ENCODE assay signal across 8 mouse cellular contexts in the genomic region with DNA sequence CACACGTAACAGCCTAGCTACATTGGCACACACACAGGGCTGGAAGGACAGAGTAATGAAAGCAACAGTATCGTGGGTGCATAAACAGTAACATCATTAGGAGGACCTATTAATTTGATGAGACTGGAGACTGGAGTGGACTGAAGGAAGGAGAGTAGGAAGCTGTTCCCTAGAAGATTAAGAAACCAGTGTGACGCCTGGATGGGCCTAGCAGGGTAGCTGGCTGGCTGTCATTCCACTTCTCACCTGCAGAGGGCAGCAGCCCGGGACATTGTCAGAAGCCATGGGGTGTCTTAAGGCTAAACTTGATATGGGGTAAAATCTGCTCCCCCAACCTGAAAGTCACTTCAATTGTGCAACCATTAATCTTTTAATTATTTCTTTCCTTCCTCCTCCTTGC.
A peak's percentile ranks its signal among the peaks of the same experiment; 100 is the strongest.
DNase-seq lines count a peak whose midpoint lies in the region; ATAC-seq and TF ChIP-seq lines count a peak whose summit lies in the region.

No protein-coding gene starts in this region.

- ATAC-seq in forebrain, embryonic 11.5 days (replicated peaks; ENCODE audit: low FRiP score), result no peak
- peak; percentile 72 to 75 for ATAC-seq in hematopoietic stem cell, adult 5-6 weeks (replicated peaks in 1 of 2; ENCODE audit: insufficient read depth in 1 of 2, low FRiP score in 2 of 2, low TSS enrichment in 1 of 2, low read depth in 1 of 2, poor library complexity in 2 of 2, severe bottlenecking in 2 of 2)
- 0 out of 2 replicates have a peak, but pooled peaks have one; percentile 43 for ATAC-seq in lung, embryonic 14.5 days (ENCODE audit: insufficient read depth)

- no peaks in the 10 kb centered on the region for H3K36me3 ChIP-seq in forebrain, embryonic 11.5 days (ENCODE audit: control insufficient read depth, insufficient read depth, low read length)
- no peaks in the 10 kb centered on the region for H3K36me3 ChIP-seq in lung, embryonic 14.5 days (ENCODE audit: insufficient read depth)

- H3K4me3 ChIP-seq in forebrain, embryonic 11.5 days (ENCODE audit: low read depth, low read length), result no peak overlapping the region
- no peak overlapping the region for H3K4me3 ChIP-seq in layer of hippocampus, adult 2 months
- no peak overlapping the region for H3K4me3 ChIP-seq in lung, embryonic 14.5 days (ENCODE audit: low read depth, low read length)

- H3K27ac ChIP-seq in forebrain, embryonic 11.5 days (ENCODE audit: low read depth, low read length), result no peak overlapping the region
- no peak overlapping the region for H3K27ac ChIP-seq in layer of hippocampus, adult 2 months
- no peak overlapping the region for H3K27ac ChIP-seq in lung, embryonic 14.5 days (ENCODE audit: low read depth)

- H3K27me3 ChIP-seq in forebrain, embryonic 11.5 days (ENCODE audit: control insufficient read depth, insufficient read depth, low read length), result no peaks in the 10 kb centered on the region
- 0 out of 2 replicates have a peak, but pooled peaks cover 3% of the 10 kb centered on the region for H3K27me3 ChIP-seq in lung, embryonic 14.5 days (ENCODE audit: insufficient read depth, low read length)

- WGBS in forebrain, embryonic 11.5 days, result 21% methylated on average over 4 of the region's 4 CpGs
- WGBS in lung, embryonic 14.5 days, result 29% methylated on average over 4 of the region's 4 CpGs

- DNase-seq in ES-CJ7 (ENCODE audit: low read depth, low spot score), result peak; percentile 64
- peak; percentile 34 for DNase-seq in c-Kit-negative CD71-positive TER-119-positive erythroid progenitor cells, embryonic 14.5 days (ENCODE audit: low read depth, low spot score)
- peak; percentile 84 for DNase-seq in forebrain, embryonic 11.5 days (ENCODE audit: low spot score)
- peak; percentile 71 to 88 for DNase-seq in layer of hippocampus, adult 2 months (ENCODE audit: low spot score in 2 of 2)
- peak; percentile 90 for DNase-seq in lung, embryonic 14.5 days
- peak; percentile 82 for DNase-seq in ovary, postnatal 14 days (ENCODE audit: low spot score)
- peak; percentile 72 for DNase-seq in thymus, postnatal 0 days (ENCODE audit: low spot score)

- no peaks in the 10 kb centered on the region for H3K9me3 ChIP-seq in forebrain, embryonic 11.5 days (ENCODE audit: control insufficient read depth, low read length)
- H3K9me3 ChIP-seq in lung, embryonic 14.5 days (ENCODE audit: low read depth, low read length), result no peaks in the 10 kb centered on the region

- H3K9ac ChIP-seq in forebrain, embryonic 11.5 days (ENCODE audit: low read length), result no peak overlapping the region
- no peak overlapping the region for H3K9ac ChIP-seq in lung, embryonic 14.5 days

- TF ChIP-seq CTCF in layer of hippocampus, adult 2 months (conservative IDR thresholded peaks at IDR 0.05), result peak; percentile 100
- TF ChIP-seq CTCF in lung, embryonic 14.5 days (IDR thresholded peaks at IDR 0.05; ENCODE audit: low read depth), result peak; percentile 91

- H3K4me1 ChIP-seq in forebrain, embryonic 11.5 days (replicated peaks; ENCODE audit: control insufficient read depth, insufficient read depth, low read length), result 0 out of 2 replicates have a peak, but pooled peaks cover 1% of the 10 kb centered on the region
- no peaks in the 10 kb centered on the region for H3K4me1 ChIP-seq in lung, embryonic 14.5 days (ENCODE audit: insufficient read depth)

- H3K4me2 ChIP-seq in forebrain, embryonic 11.5 days (ENCODE audit: low read depth, low read length, severe bottlenecking), result no peak overlapping the region
- no peak overlapping the region for H3K4me2 ChIP-seq in lung, embryonic 14.5 days

Comparison
In these comparisons a context has a peak if more than half of its experiments do, and no peak if none do; other contexts are left out.
1. DNase-seq: peak in every context shown above with its lines; median percentile 90 in lung, embryonic 14.5 days; 84 in forebrain, embryonic 11.5 days; 82 in ovary, postnatal 14 days; 80 in layer of hippocampus, adult 2 months; 72 in thymus, postnatal 0 days; 64 in ES-CJ7; 34 in c-Kit-negative CD71-positive TER-119-positive erythroid progenitor cells, embryonic 14.5 days.